Mouse (Mus musculus) ES-E14 (cell line): Measurements from ENCODE around the gene Slco2a1.

Experiments
- CHD2 ChIP-seq: IDR thresholded peaks from 2 replicates; pipeline ENCODE4 v1.6.1; 2014; ENCODE audit warnings: mild to moderate bottlenecking, low read depth, low read length, inconsistent platforms
- HCFC1 ChIP-seq: IDR thresholded peaks from 2 replicates; pipeline ENCODE4 v1.6.1; 2012; ENCODE audit warnings: low read length, inconsistent platforms, borderline replicate concordance; ENCODE audit not compliant: insufficient read depth
- MAFK ChIP-seq: IDR thresholded peaks from 2 replicates; pipeline ENCODE4 v1.6.1; 2014; ENCODE audit warnings: mild to moderate bottlenecking, low read depth, low read length, inconsistent platforms; ENCODE audit not compliant: insufficient read depth
- ZNF384 ChIP-seq: IDR thresholded peaks from 2 replicates; pipeline ENCODE4 v1.6.1; 2012; ENCODE audit warnings: low read depth, low read length, inconsistent platforms

GRCm38 (mm10) chr9:103066845-103067244, 78.3 kb downstream of the Slco2a1 start:
- TF ChIP-seq CHD2 (no peak), MAFK (no peak), HCFC1 (no peak), ZNF384 (no peak)
